Mouse (Mus musculus): Measurements from ENCODE around the gene Aff1. TPM values are rescaled to one million over a fixed set of nuclear protein-coding genes. Genes with fewer than 3 reads are reported as not detected.

Gene Aff1
- polyA plus RNA-seq, 1 experiment: 19.2 TPM

DNA sequence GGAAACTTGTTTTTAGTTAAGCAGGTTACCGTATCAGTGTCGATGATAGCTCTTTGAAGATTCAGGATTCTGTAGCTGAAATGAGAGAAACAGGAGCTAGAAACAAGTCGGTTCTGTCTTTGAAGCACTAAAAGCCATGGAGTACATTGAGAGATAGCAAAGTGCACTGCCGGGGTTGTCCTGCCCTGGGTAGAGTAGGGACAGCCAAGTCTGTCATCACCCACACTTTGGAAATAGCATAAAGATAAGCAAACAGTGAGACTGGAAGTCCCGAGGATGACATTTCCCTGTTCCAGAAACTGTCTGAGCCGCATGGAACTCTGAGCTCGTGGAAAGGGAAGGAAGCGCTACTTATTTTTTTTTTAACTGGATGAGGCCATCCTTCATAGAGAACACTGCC lies 136.6 kb downstream of the Aff1 start:
- H3K4me3 ChIP-seq (replicated peaks; ENCODE audit: extremely low read depth, low read depth, low read length): no peak overlapping the region
- no peak for DNase-seq
- 41% methylated on average over 8 of the region's 8 CpGs for WGBS

DNA sequence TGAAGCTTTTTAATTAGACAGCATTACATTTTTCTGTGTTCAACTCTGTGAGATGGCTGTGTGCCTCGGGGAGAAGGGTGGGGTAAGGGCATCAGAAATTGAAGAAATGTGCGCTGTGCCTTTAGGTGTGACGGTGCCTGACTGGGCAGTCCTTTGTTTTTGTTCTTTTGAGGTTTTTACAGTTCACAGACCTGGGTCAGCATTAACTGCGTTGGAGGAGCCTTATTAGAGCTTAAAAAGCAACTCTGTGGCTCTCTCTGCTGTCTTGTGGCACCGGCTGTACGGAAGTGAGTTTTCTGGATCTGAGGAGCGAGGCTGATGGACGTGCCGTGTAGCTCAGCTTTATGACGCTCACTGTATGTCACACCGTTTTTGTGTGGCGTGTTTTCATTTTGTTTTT lies 137.0 kb downstream of the Aff1 start:
- WGBS: 76% methylated on average over 12 of the region's 12 CpGs

More for the DNA sequence above, 136.6 kb downstream of the Aff1 start:
- peaks cover 3% of the 10 kb centered on the region; the same call in 1 of the 2 replicates for H3K4me1 ChIP-seq (ENCODE audit: control insufficient read depth, insufficient read depth, low read length)
- TF ChIP-seq POLR2A (IDR thresholded peaks at IDR 0.05; ENCODE audit: borderline replicate concordance, extremely low read depth, low read depth, low read length): no peak
- no peak for TF ChIP-seq CTCF (IDR thresholded peaks at IDR 0.05; ENCODE audit: insufficient read depth, low read length)

DNA sequence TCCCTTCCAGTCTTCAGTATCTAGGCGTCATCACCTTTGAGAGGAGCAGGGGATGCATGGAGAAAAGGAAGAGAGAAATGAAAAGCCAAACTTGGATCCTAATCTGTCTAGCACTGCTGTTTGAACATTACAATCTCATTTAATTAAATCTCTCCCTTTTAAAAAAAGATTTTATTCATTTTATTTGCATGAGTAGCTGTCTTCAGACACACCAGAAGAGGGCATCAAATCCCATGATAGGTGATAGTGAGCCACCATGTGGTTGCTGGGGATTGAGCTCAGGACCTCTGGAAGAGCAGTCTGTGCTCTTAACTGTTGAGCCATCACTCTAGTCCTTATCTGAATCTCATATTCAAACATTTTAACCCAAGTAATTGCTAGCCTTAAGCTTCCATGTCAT lies 138.7 kb downstream of the Aff1 start:
- no peak for DNase-seq
- 97% methylated on average over 1 of the region's 1 CpGs for WGBS
- TF ChIP-seq CTCF (IDR thresholded peaks at IDR 0.05; ENCODE audit: insufficient read depth, low read length): no peak
- no peak for TF ChIP-seq POLR2A (IDR thresholded peaks at IDR 0.05; ENCODE audit: borderline replicate concordance, extremely low read depth, low read depth, low read length)
- H3K4me1 ChIP-seq (ENCODE audit: control insufficient read depth, insufficient read depth, low read length): peaks cover 3% of the 10 kb centered on the region
- H3K4me3 ChIP-seq (replicated peaks; ENCODE audit: extremely low read depth, low read depth, low read length): no peak overlapping the region

More for the DNA sequence above, 137.0 kb downstream of the Aff1 start:
- Histone ChIP-seq H3K4me3 (replicated peaks; ENCODE audit: extremely low read depth, low read depth, low read length) (no peak overlapping the region), H3K4me1 (ENCODE audit: control insufficient read depth, insufficient read depth, low read length) (no peaks in the 10 kb centered on the region; the same call in 1 of the 2 replicates)
- TF ChIP-seq POLR2A (IDR thresholded peaks at IDR 0.05; ENCODE audit: borderline replicate concordance, extremely low read depth, low read depth, low read length): no peak
- DNase-seq: no peak

DNA sequence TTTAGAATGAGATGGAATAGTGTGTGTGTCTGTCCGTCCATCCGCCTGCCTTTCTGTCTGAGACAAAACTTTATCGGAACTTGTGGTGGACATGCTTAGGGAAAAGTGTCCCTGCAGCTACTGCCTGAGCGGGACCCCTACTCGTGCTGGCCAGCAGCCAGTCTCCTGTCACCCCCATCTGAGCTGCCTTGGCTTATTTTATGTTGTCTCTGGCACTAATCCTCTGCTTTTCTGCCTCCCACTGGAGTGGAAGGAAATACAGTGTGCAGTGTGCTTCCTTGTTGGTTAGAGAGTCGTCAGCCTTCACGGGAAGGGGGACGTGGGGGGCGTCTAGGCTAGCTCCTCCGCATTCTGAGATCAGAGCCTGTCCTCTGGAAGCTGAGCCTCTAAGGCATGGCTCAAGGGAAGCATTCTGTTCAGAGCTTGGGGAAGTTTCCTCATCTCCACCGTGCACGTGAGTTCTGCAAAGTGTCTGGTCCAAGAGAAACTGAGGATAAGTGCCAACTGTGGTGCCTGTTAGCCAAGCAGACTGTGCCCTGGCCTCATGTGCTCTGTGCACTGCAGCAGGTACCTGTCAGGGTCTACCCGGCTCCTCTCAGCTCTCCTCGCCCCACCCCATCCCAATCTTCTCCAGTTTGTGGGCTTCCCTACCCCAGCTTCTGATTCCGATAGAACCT lies 143.4 kb downstream of the Aff1 start:
- no peak for TF ChIP-seq CTCF (IDR thresholded peaks at IDR 0.05; ENCODE audit: insufficient read depth, low read length)
- TF ChIP-seq POLR2A (IDR thresholded peaks at IDR 0.05; ENCODE audit: borderline replicate concordance, extremely low read depth, low read depth, low read length): no peak
- peaks cover 23% of the 10 kb centered on the region for H3K4me1 ChIP-seq (ENCODE audit: control insufficient read depth, insufficient read depth, low read length)
- DNase-seq: no peak
- no peak overlapping the region for H3K4me3 ChIP-seq (replicated peaks; ENCODE audit: extremely low read depth, low read depth, low read length)
- 61% methylated on average over 15 of the region's 15 CpGs for WGBS

DNA sequence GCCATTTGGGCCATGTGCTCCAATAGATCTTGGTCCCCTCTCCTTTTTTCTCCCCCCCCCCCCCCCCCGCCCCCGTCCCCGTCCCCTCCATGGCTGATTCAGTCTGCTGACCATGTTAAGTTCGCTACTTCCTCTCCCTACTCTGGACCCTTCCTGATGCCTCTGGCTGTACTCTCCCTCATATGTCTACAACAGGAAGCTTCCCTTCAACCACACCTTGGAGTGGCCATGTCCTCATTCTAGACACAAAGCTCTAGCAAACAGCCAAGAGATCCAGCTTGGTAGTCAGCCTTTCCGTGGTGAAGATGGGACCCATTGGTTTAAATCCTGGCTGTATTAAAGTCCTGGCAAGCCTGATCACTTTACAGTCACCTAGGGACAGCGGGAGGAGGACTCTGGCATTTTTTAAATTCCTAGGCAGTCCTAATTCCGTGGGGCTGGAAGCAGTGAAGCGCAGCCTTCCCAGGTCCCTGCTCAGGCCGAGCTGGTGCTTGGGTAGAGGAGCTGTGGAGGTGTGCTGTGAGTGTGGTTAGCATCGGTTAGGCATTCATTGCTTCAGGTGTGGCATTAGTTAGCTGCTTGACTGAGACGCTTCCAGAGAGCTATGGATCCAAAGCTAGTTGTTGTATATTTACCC lies 144.1 kb downstream of the Aff1 start:
- Histone ChIP-seq H3K4me3 (replicated peaks; ENCODE audit: extremely low read depth, low read depth, low read length) (no peak overlapping the region), H3K4me1 (ENCODE audit: control insufficient read depth, insufficient read depth, low read length) (peaks cover 23% of the 10 kb centered on the region)
- no peak for DNase-seq
- TF ChIP-seq POLR2A (IDR thresholded peaks at IDR 0.05; ENCODE audit: borderline replicate concordance, extremely low read depth, low read depth, low read length) (no peak), CTCF (IDR thresholded peaks at IDR 0.05; ENCODE audit: insufficient read depth, low read length) (no peak)
- WGBS: 56% methylated on average over 10 of the region's 11 CpGs

DNA sequence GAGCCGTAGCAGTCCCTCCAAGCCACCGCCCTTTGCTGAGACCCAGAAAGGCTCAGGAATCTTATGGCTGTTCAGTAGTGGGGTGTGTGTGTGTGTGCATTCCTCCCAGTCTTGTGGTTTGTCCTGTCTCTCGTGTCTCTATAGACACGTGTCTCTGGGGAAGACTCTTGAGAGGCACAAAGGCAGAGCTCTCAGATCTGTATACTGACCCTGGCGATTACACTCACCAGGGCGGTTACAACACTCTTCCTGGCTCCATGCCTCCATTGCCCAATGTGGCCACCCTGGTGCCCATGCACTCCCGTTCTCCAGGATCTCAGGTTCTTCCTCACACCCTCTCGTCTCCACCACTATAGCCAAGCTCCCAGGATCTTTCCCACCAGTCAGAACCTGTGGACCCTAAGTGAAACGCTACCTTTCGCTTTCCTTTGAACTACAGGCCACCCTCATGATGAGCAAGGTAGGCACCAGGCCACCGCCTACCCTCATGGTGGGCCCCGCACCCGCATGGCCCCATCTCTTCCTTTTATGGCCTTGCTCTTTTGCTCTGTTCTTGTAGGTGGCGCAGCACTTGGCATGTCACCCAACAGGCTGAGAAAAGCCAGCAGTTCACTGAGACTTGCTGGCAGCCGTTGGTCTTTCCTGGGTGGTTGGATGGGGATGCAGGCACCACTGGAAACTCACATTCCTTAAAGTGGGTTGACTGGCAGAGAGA lies 146.5 kb downstream of the Aff1 start:
- H3K4me3 ChIP-seq (replicated peaks; ENCODE audit: extremely low read depth, low read depth, low read length): no peak overlapping the region
- WGBS: 57% methylated on average over 15 of the region's 15 CpGs
- H3K4me1 ChIP-seq (ENCODE audit: control insufficient read depth, insufficient read depth, low read length): peaks cover 23% of the 10 kb centered on the region
- TF ChIP-seq POLR2A (IDR thresholded peaks at IDR 0.05; ENCODE audit: borderline replicate concordance, extremely low read depth, low read depth, low read length): no peak
- no peak for TF ChIP-seq CTCF (IDR thresholded peaks at IDR 0.05; ENCODE audit: insufficient read depth, low read length)
- peak; percentile 78 for DNase-seq

DNA sequence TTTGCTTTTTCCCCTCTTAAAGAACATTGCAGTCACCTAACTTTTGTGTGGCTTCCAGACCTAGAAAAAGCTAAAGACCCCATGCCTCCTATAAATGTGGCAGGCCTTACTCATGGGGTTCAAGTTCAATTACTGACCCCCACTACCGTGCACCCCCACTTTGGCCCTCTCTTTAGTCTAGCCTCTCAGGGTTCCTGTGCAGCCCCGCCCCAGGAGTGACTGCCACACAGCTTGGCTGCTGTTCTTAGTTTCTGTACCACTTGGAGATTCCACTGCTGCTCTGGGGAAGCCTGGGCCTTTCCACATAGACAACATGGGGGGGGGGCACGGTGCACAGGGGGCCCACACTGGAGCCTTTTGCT lies 147.1 kb downstream of the Aff1 start:
- no peak for DNase-seq
- peaks cover 23% of the 10 kb centered on the region for H3K4me1 ChIP-seq (ENCODE audit: control insufficient read depth, insufficient read depth, low read length)
- TF ChIP-seq CTCF (IDR thresholded peaks at IDR 0.05; ENCODE audit: insufficient read depth, low read length): no peak
- TF ChIP-seq POLR2A (IDR thresholded peaks at IDR 0.05; ENCODE audit: borderline replicate concordance, extremely low read depth, low read depth, low read length): no peak
- 56% methylated on average over 3 of the region's 3 CpGs for WGBS
- no peak overlapping the region for H3K4me3 ChIP-seq (replicated peaks; ENCODE audit: extremely low read depth, low read depth, low read length)

DNA sequence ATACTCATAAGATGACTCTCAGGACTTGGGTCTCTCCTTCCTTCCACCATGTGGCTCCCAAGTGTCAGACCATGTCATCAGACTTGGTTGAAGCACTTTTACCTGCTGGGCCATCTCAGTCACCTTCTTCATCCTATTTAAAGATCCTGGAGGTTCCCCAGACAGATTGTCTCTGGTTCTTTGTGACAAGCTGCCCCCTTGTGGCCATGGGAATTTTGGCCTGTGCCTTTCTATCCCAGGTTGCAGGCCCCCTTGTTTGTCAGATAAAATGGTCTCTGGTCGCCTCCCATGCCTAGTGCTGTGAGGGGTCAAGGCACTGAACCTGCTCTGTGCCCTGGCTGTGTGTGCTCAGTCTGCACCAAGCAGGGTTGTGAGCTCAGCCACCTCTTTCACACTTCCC lies 151.8 kb downstream of the Aff1 start:
- WGBS: 88% methylated on average over 1 of the region's 1 CpGs
- Histone ChIP-seq H3K4me1 (ENCODE audit: control insufficient read depth, insufficient read depth, low read length) (peaks cover 5% of the 10 kb centered on the region), H3K4me3 (replicated peaks; ENCODE audit: extremely low read depth, low read depth, low read length) (no peak overlapping the region)
- TF ChIP-seq CTCF (IDR thresholded peaks at IDR 0.05; ENCODE audit: insufficient read depth, low read length) (peak; percentile 48), POLR2A (IDR thresholded peaks at IDR 0.05; ENCODE audit: borderline replicate concordance, extremely low read depth, low read depth, low read length) (no peak)
- no peak for DNase-seq

DNA sequence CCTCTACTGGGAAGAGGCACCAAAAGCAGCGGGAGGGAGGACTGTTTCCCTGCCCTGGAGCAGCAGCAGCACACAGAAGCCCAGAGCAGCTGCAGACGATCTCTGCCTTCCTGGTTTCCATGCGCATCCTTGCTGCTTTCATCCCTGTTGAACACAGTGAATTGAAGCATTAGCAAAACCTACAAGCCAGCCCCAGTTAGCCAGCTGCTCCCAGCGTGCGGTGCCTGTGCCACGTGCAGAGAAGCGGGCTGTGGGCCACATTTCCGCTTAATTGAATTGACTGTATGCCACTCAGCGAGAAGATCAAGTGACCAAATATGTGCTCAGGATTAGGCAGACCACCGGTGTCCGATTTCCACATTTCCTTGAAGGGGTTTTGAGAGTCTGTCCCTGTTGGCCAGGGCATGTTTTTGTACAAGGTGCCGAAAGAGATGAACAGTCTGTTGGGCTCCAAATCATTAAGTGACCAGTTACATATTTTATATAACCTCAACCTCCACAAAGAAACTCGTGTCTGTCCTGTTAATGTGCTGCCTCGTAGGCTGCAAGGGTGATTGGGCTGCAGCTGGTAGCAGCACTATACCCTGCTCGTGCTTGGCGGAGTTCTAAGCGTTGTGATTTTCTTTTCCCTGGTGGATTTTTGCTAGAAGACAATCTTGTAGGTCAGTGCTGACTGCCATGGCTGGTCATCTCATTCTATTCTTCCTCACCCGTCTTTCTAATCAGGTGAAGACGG lies 153.4 kb downstream of the Aff1 start:
- WGBS: 57% methylated on average over 19 of the region's 19 CpGs
- TF ChIP-seq POLR2A (IDR thresholded peaks at IDR 0.05; ENCODE audit: borderline replicate concordance, extremely low read depth, low read depth, low read length): no peak
- no peak for TF ChIP-seq CTCF (IDR thresholded peaks at IDR 0.05; ENCODE audit: insufficient read depth, low read length)
- Histone ChIP-seq H3K4me1 (ENCODE audit: control insufficient read depth, insufficient read depth, low read length) (0 out of 2 replicates have a peak, but pooled peaks cover 3% of the 10 kb centered on the region), H3K4me3 (replicated peaks; ENCODE audit: extremely low read depth, low read depth, low read length) (no peak overlapping the region)
- DNase-seq: no peak

Data from lung, adult 2 months (tissue).